Mouse (Mus musculus): Measurements from ENCODE around the gene Tubb5. TPM values are rescaled to one million over a fixed set of nuclear protein-coding genes. Genes with fewer than 3 reads are reported as not detected.
"Not testable (repeated sequence)": the region's sequence is repeated elsewhere in the genome, so short reads cannot be mapped to it uniquely, and the experiment has no call there.

The Tubb5 gene
- total and polyA plus RNA-seq, 2 experiments from 2014 or later = 1,872 to 3,416 TPM

GRCm38 (mm10) chr17:35843514-35843913 is 5.4 kb upstream of the Tubb5 start:
- Histone ChIP-seq H3K27me3 (ENCODE audit: insufficient read depth, low read length) (no peaks in the 10 kb centered on the region), H3K4me2 (ENCODE audit: low read depth, low read length, poor library complexity, severe bottlenecking) (no peak overlapping the region), H3K36me3 (ENCODE audit: insufficient read depth, low read length) (peaks cover 26% of the 10 kb centered on the region), H3K9ac (replicated peaks; ENCODE audit: low read length, poor library complexity, severe bottlenecking) (no peak overlapping the region), H3K4me1 (ENCODE audit: insufficient read depth, low read length) (no peaks in the 10 kb centered on the region), H3K27ac (ENCODE audit: low read depth, low read length) (no peak overlapping the region), H3K9me3 (ENCODE audit: low read length) (no peaks in the 10 kb centered on the region), H3K4me3 (ENCODE audit: low read depth, low read length) (no peak overlapping the region)
- WGBS = 98% methylated on average over 3 of the region's 3 CpGs
- DNase-seq (ENCODE audit: low spot score) = no peak
- no peak for ATAC-seq (ENCODE audit: low FRiP score)
- TF ChIP-seq CTCF (IDR thresholded peaks at IDR 0.05) = peak; percentile 51

GRCm38 (mm10) chr17:35842006-35842405 is 3.9 kb upstream of the Tubb5 start:
- H3K36me3 ChIP-seq (ENCODE audit: insufficient read depth, low read length) = peaks cover 11% of the 10 kb centered on the region; the same call in 1 of the 2 replicates
- ATAC-seq (ENCODE audit: low FRiP score) = no peak
- no peak for TF ChIP-seq CTCF (IDR thresholded peaks at IDR 0.05)
- H3K9me3 ChIP-seq (ENCODE audit: low read length) = no peaks in the 10 kb centered on the region
- DNase-seq (ENCODE audit: low spot score) = no peak
- H3K27ac ChIP-seq (ENCODE audit: low read depth, low read length) = peak overlapping the region; percentile 65
- 17% methylated on average over 11 of the region's 11 CpGs for WGBS
- H3K9ac ChIP-seq (replicated peaks; ENCODE audit: low read length, poor library complexity, severe bottlenecking) = peak overlapping the region; percentile 60
- peak overlapping the region; percentile 61 for H3K4me2 ChIP-seq (ENCODE audit: low read depth, low read length, poor library complexity, severe bottlenecking)
- H3K27me3 ChIP-seq (ENCODE audit: insufficient read depth, low read length) = no peaks in the 10 kb centered on the region
- no peaks in the 10 kb centered on the region for H3K4me1 ChIP-seq (ENCODE audit: insufficient read depth, low read length)
- H3K4me3 ChIP-seq (ENCODE audit: low read depth, low read length) = peak overlapping the region; percentile 56

- peak within 1 kb of the TSS; percentile 56 for H3K4me3 ChIP-seq (ENCODE audit: low read depth, low read length)
- under 1% methylated on average over 59 of the region's 59 CpGs for WGBS
- H3K36me3 ChIP-seq (ENCODE audit: insufficient read depth, low read length) = peaks cover 10% of the 10 kb centered on the region; the same call in 1 of the 2 replicates
- peak; percentile 63 for TF ChIP-seq CTCF (IDR thresholded peaks at IDR 0.05)
- H3K27me3 ChIP-seq (ENCODE audit: insufficient read depth, low read length) = no peaks in the 10 kb centered on the region
- ATAC-seq (ENCODE audit: low FRiP score) (peak; percentile 92), DNase-seq (ENCODE audit: low spot score) (peak; percentile 100)
- H3K9me3 ChIP-seq (ENCODE audit: low read length) = no peaks in the 10 kb centered on the region
- peak within 1 kb of the TSS; percentile 61 for H3K4me2 ChIP-seq (ENCODE audit: low read depth, low read length, poor library complexity, severe bottlenecking)
- H3K27ac ChIP-seq (ENCODE audit: low read depth, low read length) = peak within 1 kb of the TSS; percentile 65
- peak within 1 kb of the TSS; percentile 60 for H3K9ac ChIP-seq (replicated peaks; ENCODE audit: low read length, poor library complexity, severe bottlenecking)
- no peaks in the 10 kb centered on the region for H3K4me1 ChIP-seq (ENCODE audit: insufficient read depth, low read length)
These were observed 3.2 kb upstream of the Tubb5 start, which contains the start of gene Mdc1 for GRCm38 (mm10) chr17:35841076-35841950. Gene Mdc1, plus strand, starts transcription at chr17:35841515.

- TF ChIP-seq CTCF (IDR thresholded peaks at IDR 0.05) = no peak
- no peak for ATAC-seq (ENCODE audit: low FRiP score)
- H3K9me3 ChIP-seq (ENCODE audit: low read length) = no peaks in the 10 kb centered on the region
- no peaks in the 10 kb centered on the region for H3K27me3 ChIP-seq (ENCODE audit: insufficient read depth, low read length)
- H3K27ac ChIP-seq (ENCODE audit: low read depth, low read length) = peak overlapping the region; percentile 55; the same call in 1 of the 2 replicates
- no peak overlapping the region for H3K9ac ChIP-seq (replicated peaks; ENCODE audit: low read length, poor library complexity, severe bottlenecking)
- H3K4me1 ChIP-seq (ENCODE audit: insufficient read depth, low read length) = no peaks in the 10 kb centered on the region
- DNase-seq (ENCODE audit: low spot score) = no peak
- peaks cover 10% of the 10 kb centered on the region for H3K36me3 ChIP-seq (ENCODE audit: insufficient read depth, low read length)
- 52% methylated on average over 14 of the region's 14 CpGs for WGBS
- peak overlapping the region; percentile 56 for H3K4me3 ChIP-seq (ENCODE audit: low read depth, low read length)
- peak overlapping the region; percentile 32 for H3K4me2 ChIP-seq (ENCODE audit: low read depth, low read length, poor library complexity, severe bottlenecking)
These were observed 2.5 kb upstream of the Tubb5 start for GRCm38 (mm10) chr17:35840561-35840960.

GRCm38 (mm10) chr17:35839002-35839401 is 896 bp upstream of the Tubb5 start:
- Histone ChIP-seq H3K9ac (replicated peaks; ENCODE audit: low read length, poor library complexity, severe bottlenecking) (peak overlapping the region; percentile 29; the same call in 1 of the 2 replicates), H3K4me2 (ENCODE audit: low read depth, low read length, poor library complexity, severe bottlenecking) (peak overlapping the region; percentile 75), H3K36me3 (ENCODE audit: insufficient read depth, low read length) (peaks cover 14% of the 10 kb centered on the region), H3K27ac (ENCODE audit: low read depth, low read length) (peak overlapping the region; percentile 74), H3K4me3 (ENCODE audit: low read depth, low read length) (peak overlapping the region; percentile 71)
- not testable (repeated sequence) for H3K9me3 ChIP-seq (ENCODE audit: low read length); H3K27me3 ChIP-seq (ENCODE audit: insufficient read depth, low read length); DNase-seq (ENCODE audit: low spot score); H3K4me1 ChIP-seq (ENCODE audit: insufficient read depth, low read length); ATAC-seq (ENCODE audit: low FRiP score)
- WGBS = 56% methylated on average over 3 of the region's 3 CpGs

- Histone ChIP-seq H3K9me3 (ENCODE audit: low read length) (no peaks in the 10 kb centered on the region), H3K4me2 (ENCODE audit: low read depth, low read length, poor library complexity, severe bottlenecking) (peak overlapping the region; percentile 75), H3K36me3 (ENCODE audit: insufficient read depth, low read length) (peaks cover 15% of the 10 kb centered on the region), H3K4me1 (ENCODE audit: insufficient read depth, low read length) (no peaks in the 10 kb centered on the region; the same call in 1 of the 2 replicates), H3K9ac (replicated peaks; ENCODE audit: low read length, poor library complexity, severe bottlenecking) (peak overlapping the region; percentile 29), H3K27me3 (ENCODE audit: insufficient read depth, low read length) (no peaks in the 10 kb centered on the region), H3K27ac (ENCODE audit: low read depth, low read length) (peak overlapping the region; percentile 74), H3K4me3 (ENCODE audit: low read depth, low read length) (peak overlapping the region; percentile 71)
- ATAC-seq (ENCODE audit: low FRiP score) (no peak), DNase-seq (ENCODE audit: low spot score) (peak; percentile 48)
- TF ChIP-seq CTCF (IDR thresholded peaks at IDR 0.05) = no peak
- WGBS = 2% methylated on average over 5 of the region's 5 CpGs
These were observed 464 bp upstream of the Tubb5 start for GRCm38 (mm10) chr17:35838570-35838969.

All from midbrain, postnatal 0 days (tissue).